Mouse (Mus musculus): ENCODE results near the gene Csad.

Csad gene

DNA sequence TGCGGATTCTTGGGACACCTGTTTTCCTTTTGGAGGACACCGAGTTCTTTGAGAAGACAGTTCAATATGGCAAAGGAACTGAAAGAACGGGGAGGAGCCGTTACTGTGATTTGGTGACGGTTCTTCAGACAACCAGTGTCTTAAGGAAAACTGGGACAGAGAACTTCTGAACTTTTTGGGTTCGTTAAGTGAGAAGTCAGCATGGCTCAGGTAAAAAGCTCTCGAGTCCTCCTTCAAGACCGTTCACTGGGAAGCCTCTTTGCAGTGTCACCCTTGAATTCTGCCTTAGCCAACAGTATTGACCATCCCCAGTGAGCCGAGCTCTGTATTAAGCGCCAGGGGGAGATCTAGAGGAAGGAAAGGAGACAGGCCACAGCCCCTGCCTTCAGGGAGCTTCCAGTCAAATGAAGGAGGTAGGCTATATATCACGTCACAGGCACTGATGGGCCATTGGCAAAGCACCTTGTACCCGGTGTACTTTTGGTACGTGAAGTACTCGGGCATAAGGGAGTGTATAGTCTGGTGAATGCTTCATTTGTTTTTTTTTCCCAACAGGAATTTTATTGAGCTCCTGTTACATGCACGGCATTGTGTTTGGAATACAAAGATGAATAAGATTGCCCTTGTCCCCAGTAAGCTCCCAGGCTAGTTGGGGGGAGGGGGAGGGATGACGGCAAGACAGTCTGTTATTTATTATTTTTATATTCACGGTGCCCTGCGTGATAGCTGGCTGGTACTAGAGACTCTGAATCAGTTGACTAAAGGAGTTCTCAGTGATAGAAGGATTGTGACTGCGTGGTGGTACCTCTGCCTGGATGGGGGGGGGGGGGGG, at the start of gene Csad:
Csad (minus strand) TSS at position 51 of the 832 bp plus-strand sequence.
- no peak for DNase-seq

DNA sequence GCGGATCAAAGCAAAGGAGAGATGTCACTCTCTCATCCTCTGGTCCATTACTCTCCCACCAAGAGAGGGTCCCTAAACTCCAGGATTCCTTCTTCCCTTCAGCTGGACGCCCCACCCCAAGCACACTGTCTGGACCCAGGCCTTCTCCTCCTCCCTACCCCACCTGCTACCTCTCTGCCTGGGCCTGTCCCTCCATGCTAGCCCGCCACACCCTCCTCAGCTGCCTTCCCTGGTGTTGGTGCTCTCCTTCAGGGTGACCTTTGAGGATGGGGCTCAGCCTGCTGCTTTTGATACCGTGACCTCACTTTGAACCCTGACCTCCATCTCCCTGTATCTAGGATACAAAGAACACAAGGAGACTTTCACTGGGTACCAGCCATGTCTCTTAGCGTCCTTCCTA, 46.0 kb upstream of the Csad start:
- no peak for DNase-seq

DNA sequence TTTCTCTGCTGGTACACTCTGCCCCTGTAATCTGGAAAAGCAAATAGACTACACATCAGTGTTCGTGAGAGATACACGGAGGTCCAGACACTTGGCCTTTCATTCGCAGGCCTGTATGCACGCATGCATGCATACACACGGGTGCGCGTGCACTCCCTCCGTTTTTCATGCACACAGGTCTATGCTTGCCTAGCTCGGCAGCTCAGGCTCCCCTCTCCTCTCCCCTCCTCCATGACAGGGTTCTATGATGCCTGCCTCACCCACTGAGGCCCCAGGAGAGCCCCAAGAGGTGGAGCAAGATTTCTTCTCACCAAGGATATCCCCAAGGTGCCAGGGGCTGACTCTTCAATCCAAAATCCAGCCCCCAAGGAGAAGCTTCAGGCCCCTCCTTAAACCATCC, 45.4 kb upstream of the Csad start:
- DNase-seq, result no peak

DNA sequence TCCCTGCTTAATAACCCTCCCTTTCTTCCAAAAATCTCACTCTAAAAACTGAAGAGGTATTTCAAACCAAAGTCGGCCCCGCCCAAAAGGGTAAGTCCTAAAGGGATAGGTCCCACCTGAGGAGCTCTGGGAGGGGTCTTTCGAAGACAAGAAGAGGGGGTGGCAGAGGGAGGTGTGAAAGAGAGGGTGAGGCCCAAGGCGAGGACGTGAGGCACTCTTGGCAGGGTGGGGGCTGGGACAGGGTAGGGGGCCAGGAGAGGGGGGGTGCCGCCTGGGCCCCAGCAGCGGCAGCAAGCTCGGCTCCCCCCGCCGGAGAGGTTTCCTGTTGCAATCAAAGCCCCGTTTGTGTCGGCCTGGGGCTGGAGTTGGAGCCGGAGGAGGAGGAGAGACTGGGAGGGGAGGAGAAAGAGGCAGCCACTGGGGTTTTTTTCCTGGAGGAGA, 44.7 kb upstream of the Csad start:
- peak; percentile 25 for DNase-seq

DNA sequence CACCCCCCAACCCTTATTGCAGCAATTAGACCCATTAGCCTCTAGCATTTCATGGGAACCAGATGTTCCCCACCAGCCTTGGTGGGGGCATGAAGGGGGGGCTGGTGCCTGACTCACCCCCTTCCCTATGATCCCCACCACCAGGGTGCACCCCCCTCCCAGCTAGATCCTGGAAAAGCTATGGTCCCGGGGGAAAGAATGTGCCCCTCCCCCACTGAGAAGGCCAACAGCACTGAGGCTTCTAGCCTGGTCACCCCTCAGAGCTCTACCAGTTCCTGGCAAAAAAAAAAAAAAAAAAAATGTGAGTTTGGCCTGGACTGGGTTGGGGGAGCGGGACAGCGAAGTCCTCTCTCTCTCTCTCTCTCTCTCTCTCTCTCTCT, 44.3 kb upstream of the Csad start:
- no peak for DNase-seq

DNA sequence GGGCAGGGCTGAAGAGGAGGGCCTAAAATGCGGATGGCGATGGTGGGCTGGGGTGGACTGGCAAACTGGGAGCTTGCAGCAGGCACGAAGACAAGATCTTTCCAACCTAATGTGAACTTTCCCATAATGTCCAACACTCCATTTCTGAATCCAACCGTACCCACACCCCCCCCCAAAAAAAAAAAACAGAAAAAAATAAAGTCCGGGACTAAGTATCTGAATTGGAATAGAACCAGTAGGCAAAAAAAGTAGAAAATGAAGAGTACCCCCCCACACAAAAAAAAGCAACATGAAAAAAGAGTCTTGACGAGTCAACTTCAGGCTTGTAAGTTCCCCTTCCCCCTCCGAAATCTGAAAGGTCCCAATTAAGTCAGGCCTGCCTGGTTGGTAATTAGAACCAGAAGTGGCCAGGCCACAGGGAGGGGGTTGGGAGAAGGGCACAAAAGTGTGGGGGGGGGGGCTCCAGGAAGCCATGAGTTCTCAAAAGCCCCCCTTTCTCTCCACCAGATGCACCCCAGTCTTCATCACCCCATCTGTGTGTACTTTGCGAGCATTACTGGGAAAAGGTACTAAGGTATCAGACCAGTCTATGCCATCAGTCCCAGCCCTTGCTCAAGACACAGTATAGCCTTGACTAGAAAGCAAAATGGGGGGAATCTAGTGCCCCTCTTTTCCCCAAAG, 43.7 kb upstream of the Csad start:
- no peak for DNase-seq

DNA sequence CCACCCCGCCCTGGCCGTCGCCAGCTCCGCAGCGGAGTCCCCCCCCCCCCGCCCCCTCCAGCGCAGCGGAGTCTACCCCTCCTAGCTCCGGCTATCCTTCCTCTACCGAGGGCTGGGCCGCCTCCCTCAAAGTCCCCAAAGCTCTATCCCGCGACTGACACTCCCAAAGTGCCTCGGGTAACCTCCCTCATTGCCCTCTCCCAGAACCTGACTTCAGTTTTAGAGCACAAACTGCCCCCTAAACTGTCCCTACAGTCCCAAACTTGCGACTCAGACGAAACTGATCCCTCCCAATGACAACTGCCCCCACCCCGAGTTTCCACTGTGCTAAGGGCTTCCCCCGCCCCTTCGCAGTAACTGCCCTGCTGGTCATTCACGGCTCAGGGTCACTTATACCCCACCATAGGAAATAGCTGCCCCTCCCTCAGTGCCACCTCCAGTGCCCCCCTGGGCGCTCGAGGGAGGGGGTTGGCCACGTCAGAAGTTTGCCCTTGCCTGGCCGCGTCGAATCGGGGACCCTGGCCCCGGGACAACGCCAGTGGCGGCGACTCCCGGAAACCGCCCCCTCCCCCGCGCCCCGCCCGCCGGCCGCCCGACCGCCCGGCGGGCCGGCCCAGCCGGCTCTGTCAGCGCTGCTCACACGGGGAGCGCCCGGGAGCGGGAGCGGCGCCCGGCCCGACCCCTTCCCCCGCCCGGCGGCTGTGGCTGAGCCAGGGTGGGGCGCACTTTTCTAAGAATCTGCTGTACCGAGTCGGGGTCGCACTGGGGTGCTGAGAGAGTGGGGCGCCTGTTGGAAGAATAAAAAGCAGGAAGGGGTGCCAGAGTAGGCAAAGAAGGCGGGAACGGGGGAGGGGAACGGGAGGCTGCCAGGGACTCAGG, 43.0 kb upstream of the Csad start:
- DNase-seq, result peak; percentile 52

DNA sequence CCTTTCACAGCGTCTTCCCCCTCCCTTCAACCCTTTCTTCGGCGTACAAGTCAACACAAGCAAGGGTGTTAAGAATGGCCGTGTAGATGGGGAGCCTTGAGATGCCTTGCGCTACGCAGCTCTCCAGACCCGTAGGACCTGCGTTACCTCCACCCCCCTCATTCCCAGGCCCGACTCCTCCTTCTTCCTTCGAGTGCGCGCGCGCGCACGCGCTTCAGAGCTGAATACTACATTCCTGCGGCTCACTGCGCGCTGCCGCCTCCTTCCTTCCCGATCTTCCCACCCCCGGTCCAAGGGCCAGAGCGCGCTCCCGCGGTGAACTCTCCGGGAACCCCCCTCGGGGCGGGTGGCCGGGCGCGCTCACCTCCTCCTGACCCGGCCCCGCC, 42.3 kb upstream of the Csad start:
- peak; percentile 92 for DNase-seq

DNA sequence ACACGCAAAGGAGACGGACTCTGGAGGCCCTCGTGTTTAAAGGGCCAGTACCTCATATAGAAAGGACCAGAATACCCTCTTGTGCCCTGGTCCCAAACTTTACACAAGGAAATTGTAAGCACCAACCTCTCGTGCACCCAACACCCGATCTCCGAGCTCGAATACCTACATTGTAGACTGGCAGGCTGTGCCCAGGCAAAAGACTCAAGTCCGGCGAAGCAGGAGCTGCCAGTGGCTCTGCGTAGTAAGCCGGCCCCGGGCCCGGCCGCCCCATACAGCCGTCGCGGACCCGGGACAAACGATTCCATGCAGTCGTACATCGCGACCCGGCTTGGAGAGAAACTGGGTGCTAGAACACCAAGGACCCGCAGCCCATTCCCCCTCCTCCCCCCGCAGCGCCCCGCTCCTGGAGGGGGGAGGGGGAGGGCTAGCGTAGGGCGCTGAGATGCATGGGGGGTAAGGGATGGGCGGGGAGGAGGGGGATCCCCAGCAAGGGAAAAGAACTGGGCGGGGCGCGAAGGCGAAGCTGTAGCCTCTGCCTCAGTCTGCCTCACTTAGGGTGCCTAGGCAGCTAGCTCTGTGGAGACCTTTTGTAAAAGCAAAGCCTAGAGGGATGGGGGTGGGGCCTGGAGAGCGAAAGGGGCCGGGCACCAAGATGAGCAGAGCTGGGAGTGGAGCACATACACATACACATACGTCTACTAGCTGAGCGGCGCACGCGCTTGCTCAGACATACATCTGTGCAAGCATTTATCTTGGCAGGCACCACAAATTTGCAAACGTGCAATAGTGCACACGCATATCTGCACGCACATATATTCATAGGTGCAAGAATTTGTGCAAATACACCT, 41.6 kb upstream of the Csad start:
- peak; percentile 74 for DNase-seq

DNA sequence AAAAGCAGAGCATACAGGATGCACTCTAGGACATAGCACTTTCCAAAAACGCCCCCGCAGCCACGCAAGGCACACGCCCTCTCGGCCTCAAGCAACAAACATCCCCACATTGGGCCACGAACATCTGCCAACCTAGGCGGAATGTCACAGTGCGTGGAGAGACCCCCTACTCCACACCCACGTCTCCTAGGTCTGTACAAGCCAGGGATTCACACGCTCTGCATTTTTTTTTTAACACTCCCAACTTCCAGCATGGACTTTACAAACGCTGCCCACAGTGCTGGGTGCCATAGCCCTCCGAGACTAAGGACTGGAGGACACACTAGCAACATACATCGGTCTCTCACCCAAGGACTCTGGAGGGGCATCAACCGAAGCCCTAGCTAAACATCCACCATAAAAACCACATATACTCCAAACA, 40.9 kb upstream of the Csad start:
- no peak for DNase-seq

DNA sequence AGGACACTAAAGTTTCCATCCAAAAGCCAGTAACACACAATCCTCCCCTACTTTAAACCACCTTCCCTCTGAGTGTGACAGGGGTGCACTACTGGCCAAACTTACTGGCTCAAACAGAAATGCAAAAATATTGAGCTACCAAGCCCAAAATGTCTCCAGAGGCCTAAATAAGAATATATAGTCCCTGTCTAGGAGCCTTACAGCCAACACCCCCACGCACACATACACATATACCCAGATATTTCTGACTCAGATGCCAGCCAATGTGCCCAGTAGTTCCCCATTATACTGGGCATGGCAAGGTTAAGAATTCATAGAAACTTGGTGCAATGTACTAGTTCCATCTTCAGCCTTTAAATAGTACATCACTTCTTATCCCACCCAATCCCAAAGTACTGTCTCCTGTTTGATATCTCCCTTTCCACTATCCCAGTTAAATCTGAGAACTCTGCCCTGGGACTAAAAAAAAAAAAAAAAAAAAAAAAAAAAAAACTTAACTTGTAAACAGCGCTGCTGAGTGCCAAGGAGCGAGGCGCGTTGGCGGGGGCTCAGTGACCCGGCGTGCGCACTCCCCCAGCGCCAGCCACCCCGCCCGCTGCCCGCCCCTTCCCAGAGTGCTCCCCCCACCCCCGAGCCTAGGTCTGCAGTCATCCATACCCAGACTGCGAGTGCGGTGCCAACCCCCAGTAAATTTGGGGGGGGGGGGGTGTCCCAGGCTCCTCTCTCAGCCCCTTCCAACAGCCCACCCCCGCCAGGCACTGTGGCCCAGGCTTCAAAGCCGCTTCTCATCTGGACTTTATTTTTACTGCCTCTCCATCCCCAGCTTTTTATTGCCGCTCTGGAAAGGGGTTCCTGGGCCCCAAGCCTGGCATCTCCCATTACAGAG, 40.0 kb upstream of the Csad start:
- DNase-seq, result no peak

DNA sequence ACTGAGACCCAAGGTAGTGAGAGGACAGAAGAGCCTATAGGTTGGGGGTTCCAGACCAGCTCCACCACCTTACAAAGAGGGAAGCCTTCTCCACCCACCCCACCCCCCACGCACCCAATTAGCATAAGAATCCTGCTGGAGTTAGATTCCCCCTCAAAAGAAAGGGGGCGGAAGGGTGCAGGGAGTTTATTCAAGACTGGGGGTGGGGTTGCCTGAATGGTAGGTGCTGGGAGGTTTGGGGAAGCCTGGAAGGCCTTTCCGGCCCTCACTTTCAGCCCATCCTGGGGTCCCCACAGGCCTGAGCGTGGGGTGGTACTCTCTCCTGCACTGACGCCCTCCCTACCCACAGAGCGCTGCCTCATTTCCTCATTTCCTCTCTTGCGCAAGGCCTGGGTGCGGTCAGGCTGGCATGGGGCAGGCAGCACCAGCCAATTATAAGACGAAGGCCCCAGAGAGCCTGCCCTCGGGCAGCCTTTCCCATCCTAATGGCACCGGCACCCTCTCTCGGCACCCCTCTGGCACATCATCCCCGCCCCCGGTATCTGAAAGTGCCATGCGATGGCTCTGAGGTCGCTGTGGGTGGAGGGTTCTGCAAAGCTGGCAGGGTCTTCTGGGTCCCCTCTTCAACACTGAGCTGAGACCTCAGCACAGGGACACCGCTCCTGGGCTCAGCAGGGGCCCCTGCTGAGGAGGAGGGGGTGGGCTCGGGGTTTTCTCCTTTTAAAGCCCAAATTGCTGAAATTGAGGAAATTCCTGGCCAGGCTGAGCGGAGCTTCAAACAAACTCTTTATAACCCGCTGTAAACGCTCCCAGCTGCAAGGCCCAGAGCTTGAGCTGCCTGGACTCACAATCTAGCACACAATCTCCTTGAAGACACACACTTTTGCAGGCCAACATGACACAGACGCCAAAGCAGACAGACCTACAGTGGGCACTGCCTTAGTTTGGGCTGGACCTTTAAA, 39.0 kb upstream of the Csad start:
- no peak for DNase-seq

DNA sequence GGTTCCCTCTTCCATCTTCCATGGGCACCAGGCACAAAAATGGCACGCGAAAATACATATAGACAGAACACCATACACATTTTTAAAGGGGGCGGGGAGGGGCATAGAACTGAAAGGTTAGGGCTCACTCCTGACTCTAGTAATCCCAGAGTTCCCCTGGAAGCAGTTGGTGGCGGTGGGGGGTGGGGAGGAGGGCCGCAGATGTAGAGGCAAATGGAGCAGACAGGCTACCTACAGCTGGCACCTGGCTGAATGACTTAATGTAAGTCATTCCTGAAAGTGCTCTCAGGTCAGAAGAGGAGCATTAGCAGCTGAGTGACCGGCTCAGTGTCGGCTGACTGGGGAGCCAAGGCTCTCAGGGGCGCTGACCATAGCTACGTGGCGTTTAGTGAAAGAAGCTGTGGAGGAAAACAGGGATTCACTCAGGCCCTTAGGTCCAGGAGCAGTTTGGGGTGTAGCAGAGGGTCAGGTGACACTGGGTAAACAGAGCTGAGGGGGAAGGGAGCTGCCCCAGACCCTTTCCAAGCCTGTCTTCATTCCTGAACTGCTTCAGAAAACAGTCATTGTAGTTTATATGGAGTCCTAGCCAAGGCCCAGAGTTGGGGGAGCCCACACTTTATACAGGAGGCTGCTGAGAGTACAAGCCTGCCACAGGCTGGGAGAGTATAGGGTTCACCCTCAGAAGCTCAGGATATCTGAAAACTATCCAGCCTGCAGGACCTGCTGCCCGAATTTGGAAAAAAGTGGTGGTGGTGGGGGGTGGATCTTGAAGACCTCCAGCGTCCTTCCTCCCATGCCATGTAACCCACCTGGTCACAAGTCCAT, 38.1 kb upstream of the Csad start:
- no peak for DNase-seq

DNA sequence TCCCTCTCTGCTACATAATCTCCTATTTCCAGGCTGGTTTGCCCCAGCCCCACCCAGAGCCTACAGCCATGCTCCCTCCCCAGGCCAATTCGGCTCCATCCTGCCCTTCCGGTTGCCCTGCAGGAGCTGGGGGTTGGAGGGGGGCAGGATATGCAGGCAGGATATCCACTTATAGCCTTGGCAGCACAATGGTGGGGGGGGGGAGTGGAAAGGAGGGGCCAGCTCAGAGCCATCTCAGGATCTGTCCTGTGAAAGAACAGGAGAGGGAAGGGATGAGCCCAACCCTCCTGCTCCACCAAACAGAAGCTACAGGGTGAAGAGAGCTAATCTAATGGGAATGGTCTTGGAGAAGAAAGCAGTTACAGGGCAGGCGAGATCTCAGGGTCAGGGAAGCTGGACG, 36.1 kb upstream of the Csad start:
- DNase-seq, result no peak

DNA sequence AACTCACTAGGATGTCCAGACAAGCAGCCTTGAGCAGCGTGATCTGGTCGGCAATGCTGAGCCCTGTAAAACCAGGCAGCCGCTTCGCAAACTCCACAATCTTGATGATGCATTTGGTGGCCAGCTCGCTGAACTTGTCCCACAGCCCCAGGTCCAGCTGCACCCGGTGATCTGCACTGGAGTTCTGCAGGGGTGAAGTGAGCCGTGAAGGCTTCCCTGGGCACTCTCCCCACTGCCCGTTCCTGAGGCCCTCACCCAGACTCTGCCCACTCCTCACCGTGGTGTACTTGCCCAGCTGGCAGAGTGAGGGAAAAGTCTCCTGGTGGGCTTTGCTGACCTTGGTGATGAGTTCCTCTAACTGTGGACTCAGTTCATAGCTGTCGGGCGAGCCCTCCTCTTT, 35.3 kb upstream of the Csad start:
- DNase-seq, result no peak

DNA sequence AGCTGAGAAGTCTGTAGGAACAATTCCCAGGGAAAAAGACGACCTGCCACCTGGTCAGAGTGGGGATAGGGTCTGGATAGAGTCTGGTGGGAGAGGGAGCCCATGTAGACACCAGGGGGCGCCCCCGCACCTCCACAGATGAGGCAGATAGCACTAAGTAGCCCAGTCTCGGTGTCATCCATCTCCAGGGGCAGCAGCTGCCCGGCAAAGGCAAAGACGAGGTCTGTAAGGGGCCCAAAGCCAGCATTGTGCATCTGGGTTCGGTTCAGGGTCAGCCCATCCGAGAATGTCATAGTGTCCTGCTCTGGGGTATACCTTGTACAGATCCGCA, 34.7 kb upstream of the Csad start:
- peak; percentile 88 for DNase-seq

DNA sequence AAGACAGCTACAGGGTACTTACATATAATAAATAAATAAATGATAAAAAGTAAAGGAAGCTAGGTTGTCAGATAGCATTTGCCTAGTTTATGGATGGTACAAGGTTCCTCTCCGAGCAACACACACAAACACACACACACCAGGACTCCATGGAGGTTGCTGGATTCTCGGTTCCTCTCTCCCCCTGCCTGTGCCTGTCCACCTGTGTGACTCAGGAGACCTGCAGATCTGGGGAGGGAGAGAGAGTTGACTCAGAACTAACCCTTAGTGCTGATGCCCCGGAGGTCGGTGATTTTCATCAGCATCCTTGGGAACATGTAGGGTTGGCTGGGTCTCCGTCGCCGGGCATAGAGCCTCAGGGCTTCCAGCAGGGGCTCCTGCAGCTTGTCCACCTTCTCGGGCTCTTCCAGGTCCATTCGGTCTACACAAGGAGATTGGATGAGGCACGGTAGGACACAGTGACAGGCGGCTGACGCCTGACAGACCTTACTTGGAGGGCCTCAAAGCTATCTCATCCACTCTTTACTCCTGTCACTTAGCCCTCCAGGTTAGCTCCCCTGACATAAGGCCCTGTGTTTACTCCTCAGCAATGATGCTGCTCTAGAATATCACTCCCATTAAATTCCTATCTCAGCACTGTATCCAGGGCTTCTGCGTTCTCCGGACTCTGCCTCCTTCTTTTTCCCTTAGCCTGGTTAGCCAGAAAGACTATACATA, 34.2 kb upstream of the Csad start:
- no peak for DNase-seq

DNA sequence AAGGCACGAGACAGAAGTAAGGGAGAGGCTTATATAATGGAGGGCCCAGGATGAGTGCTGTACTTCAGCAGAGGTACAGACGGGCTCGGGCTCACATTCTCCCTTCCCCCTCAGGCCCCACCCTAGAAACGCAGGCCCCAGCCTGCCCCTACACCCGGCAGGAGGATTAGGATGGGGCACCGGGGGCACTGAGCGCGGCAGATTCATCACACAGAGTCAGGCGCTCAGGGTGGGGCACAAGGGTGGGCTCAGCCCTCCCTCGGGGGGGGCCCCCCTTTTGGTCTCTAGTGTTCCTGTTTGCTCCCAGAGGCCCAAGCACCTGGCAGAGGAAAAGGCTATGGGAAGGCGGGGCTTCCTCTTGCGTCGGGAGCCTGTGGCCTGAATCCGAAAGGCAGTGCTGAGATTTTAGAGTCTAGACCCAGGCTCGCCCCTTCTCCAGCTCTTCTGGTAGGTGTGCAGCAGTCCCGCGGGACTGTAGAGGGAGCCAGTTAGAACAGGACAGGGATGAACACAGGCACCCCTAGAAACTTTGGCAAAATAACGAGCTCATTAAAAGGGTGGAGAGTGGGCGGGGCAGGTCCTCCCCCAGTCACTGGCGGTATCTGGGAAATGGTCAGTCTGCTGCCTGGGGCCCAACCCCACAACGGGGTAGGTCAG, 31.0 kb upstream of the Csad start:
- no peak for DNase-seq

Measured in right cerebral cortex, postnatal 4 days (tissue).